Mouse (Mus musculus) MEL (cell line): ENCODE measurements around the gene Ccdc185.

Experiments used
- CHD1 ChIP-seq: IDR thresholded peaks from 2 replicates; pipeline ENCODE4 v1.6.1; 2012; ENCODE audit warnings: low read depth, mild to moderate bottlenecking, inconsistent platforms, low read length, improper control_type of control experiment
- CTCF ChIP-seq, 3 experiments: IDR thresholded peaks in 2 of 3; conservative IDR thresholded peaks in 1 of 3; 2 replicates each; pipeline ENCODE4 v1.5.1; 2011 to 2012; ENCODE audit warnings: low read length in 3 of 3, low read depth in 2 of 3, mild to moderate bottlenecking in 2 of 3, improper control_type of control experiment in 1 of 3, inconsistent platforms in 1 of 3, mixed read lengths in 1 of 3, moderate library complexity in 1 of 3; ENCODE audit not compliant: control insufficient read depth in 1 of 3, insufficient read depth in 1 of 3, poor library complexity in 1 of 3, severe bottlenecking in 1 of 3
- GATA1 ChIP-seq: IDR thresholded peaks from 2 replicates; pipeline ENCODE4 v1.6.1; 2011; ENCODE audit warnings: low read depth, low read length, improper control_type of control experiment
- MYC ChIP-seq: IDR thresholded peaks from 2 replicates; pipeline ENCODE4 v1.6.1; 2011; ENCODE audit warnings: low read depth, mild to moderate bottlenecking, low read length, improper control_type of control experiment, moderate library complexity
- RAD21 ChIP-seq: IDR thresholded peaks from 2 replicates; pipeline ENCODE4 v1.6.1; 2011; ENCODE audit warnings: mild to moderate bottlenecking, low read depth, low read length, improper control_type of control experiment
- USF2 ChIP-seq, 2 experiments: IDR thresholded peaks; 2 replicates each; pipeline ENCODE4 v1.6.1; 2011 to 2012; ENCODE audit warnings: improper control_type of control experiment in 2 of 2, low read length in 2 of 2, borderline replicate concordance in 1 of 2, inconsistent platforms in 1 of 2, low read depth in 1 of 2, mild to moderate bottlenecking in 1 of 2; ENCODE audit not compliant: insufficient read depth in 1 of 2

GRCm38 (mm10) chr1:182727541-182727940 lies 21.4 kb downstream of the Ccdc185 start:
- TF ChIP-seq CTCF (IDR thresholded peaks at IDR 0.05 in 2 of 3, conservative IDR thresholded peaks at IDR 0.05 in 1 of 3; ENCODE audit: control insufficient read depth in 1 of 3, insufficient read depth in 1 of 3, low read depth in 2 of 3, low read length in 3 of 3, poor library complexity in 1 of 3, severe bottlenecking in 1 of 3), result no peak
- TF ChIP-seq GATA1, result no peak
- no peak for TF ChIP-seq RAD21
- no peak for TF ChIP-seq CHD1
- no peak for TF ChIP-seq MYC
- no peak for TF ChIP-seq USF2 (IDR thresholded peaks at IDR 0.05; ENCODE audit: borderline replicate concordance in 1 of 2, insufficient read depth in 1 of 2, low read depth in 1 of 2, low read length in 2 of 2)
